Mouse (Mus musculus) neural tube, embryonic 11.5 days (tissue): ENCODE results near the gene Gpc2. TPM values are rescaled to one million over a fixed set of nuclear protein-coding genes. Genes with fewer than 3 reads are reported as not detected.

Source experiments
- ATAC-seq: fragments of 200-750 bp; cut with Nextera tagmentation; 2 replicates; pipeline ENCODE4 v1.8.0; 2017; ENCODE audit warnings: moderate number of reproducible peaks, mild to moderate bottlenecking, moderate TSS enrichment, moderate library complexity; ENCODE audit not compliant: insufficient read depth, low FRiP score, low TSS enrichment
- DNase-seq: peaks from one replicate; pipeline ENCODE4 v3.0.0-alpha.2; 2015; ENCODE audit warnings: low spot score
- H3K27ac ChIP-seq: fragments of 300-500 bp; sonication (generic); 2 replicates; pipeline ENCODE4 v1.5.1; 2014; ENCODE audit warnings: low read depth, mild to moderate bottlenecking, low read length
- H3K27me3 ChIP-seq: fragments of 300-500 bp; sonication (generic); 2 replicates; pipeline ENCODE4 v1.6.1; 2014; ENCODE audit warnings: mild to moderate bottlenecking, low read length, mixed read lengths; ENCODE audit not compliant: control insufficient read depth, insufficient read depth
- H3K36me3 ChIP-seq: fragments of 300-500 bp; sonication (generic); 2 replicates; pipeline ENCODE4 v1.6.1; 2014; ENCODE audit warnings: mild to moderate bottlenecking, low read length, moderate library complexity, mixed read lengths; ENCODE audit not compliant: control insufficient read depth, insufficient read depth
- H3K4me1 ChIP-seq: fragments of 300-500 bp; sonication (generic); 2 replicates; pipeline ENCODE4 v1.6.1; 2014; ENCODE audit warnings: low read length, mixed read lengths; ENCODE audit not compliant: control insufficient read depth, insufficient read depth
- H3K4me2 ChIP-seq: fragments of 300-500 bp; sonication (generic); 2 replicates; pipeline ENCODE4 v1.6.1; 2014; ENCODE audit warnings: low read depth, mild to moderate bottlenecking, moderate library complexity
- H3K4me3 ChIP-seq: fragments of 300-500 bp; sonication (generic); 2 replicates; pipeline ENCODE4 v1.5.1; 2014; ENCODE audit warnings: low read depth, low read length
- H3K9ac ChIP-seq: fragments of 300-500 bp; sonication (generic); 2 replicates; pipeline ENCODE4 v1.6.1; 2014; ENCODE audit warnings: mild to moderate bottlenecking, low read length
- H3K9me3 ChIP-seq: fragments of 300-500 bp; sonication (generic); 2 replicates; pipeline ENCODE4 v1.6.1; 2016; ENCODE audit warnings: low read length; ENCODE audit not compliant: control insufficient read depth
- WGBS: fragments of 180-500 bp; shearing (Covaris S2); extraction: QIAGEN DNeasy Blood & Tissue Kit; methylation state at CpG from one replicate; pipeline ENCODE4 v1.1.7; 2014; 5-methylcytosine and 5-hydroxymethylcytosine counted together
- polyA plus RNA-seq: library from polyadenylated mRNA; unstranded; fragments of >200 nt; fragmentation: Nextera tagmentation; extraction: Ambion mirVana; gene quantifications from 2 replicates; pipeline ENCODE4 v1.2.1, GENCODE M21; 2014

Gpc2 gene
- polyA plus RNA-seq, 1 experiment from 2014 or later = 22.1 TPM

GRCm38 (mm10) chr5:138258542-138258941, 21.3 kb downstream of the Gpc2 start:
- H3K36me3 ChIP-seq = peaks cover 17% of the 10 kb centered on the region
- DNase-seq (no peak), ATAC-seq (no peak)
- H3K27ac ChIP-seq = no peak overlapping the region
- WGBS = 81% methylated on average over 6 of the region's 6 CpGs
- H3K9me3 ChIP-seq = no peaks in the 10 kb centered on the region
- peaks cover 16% of the 10 kb centered on the region for H3K4me1 ChIP-seq
- no peak overlapping the region for H3K4me3 ChIP-seq
- no peak overlapping the region for H3K4me2 ChIP-seq
- H3K9ac ChIP-seq = no peak overlapping the region
- no peaks in the 10 kb centered on the region for H3K27me3 ChIP-seq

DNA sequence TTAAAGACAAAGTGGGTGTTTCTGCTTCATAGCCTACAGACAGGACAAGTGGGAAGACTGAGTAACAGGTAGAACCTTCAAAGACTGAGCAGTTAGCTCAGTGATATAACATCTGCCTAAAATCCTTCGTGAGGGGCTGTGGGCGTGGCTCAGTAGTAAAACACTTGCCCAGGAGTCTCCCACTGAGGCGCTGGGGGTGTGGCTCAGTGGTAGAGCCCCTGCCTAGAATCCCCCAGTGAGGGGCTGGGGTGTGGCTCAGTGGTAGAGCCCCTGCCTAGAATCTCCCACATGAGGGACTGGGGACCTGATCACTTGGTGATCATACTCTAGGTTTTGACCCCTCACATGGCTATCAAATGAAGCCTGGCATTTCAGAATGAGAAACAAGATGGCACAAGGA, 21.7 kb downstream of the Gpc2 start:
- ATAC-seq (no peak), DNase-seq (no peak)
- Histone ChIP-seq H3K4me1 (peaks cover 14% of the 10 kb centered on the region), H3K4me2 (no peak overlapping the region), H3K4me3 (no peak overlapping the region), H3K9ac (no peak overlapping the region), H3K27me3 (no peaks in the 10 kb centered on the region), H3K9me3 (no peaks in the 10 kb centered on the region), H3K27ac (no peak overlapping the region), H3K36me3 (peaks cover 17% of the 10 kb centered on the region)
- WGBS = 88% methylated on average over 3 of the region's 3 CpGs

DNA sequence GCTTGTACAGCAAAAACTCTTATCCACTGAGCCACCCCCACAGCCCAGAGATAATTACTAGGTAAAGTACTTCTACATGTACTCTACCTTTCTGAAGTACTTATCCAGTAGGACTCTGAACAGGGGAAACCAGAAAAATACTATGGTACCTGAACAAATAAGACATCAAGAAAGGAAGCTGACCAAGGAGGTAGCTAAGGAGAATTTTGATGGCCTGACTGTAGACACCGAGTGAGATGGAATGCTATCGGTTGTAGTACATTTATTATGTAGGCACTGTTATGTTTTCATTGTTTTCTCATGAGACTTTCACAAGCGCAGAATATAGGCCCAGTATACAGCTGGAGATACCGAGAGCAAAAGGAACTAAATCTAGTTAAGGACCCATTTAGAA, 22.2 kb downstream of the Gpc2 start:
- DNase-seq = no peak
- Histone ChIP-seq H3K27ac (no peak overlapping the region), H3K27me3 (no peaks in the 10 kb centered on the region), H3K9me3 (no peaks in the 10 kb centered on the region), H3K4me2 (no peak overlapping the region), H3K36me3 (peaks cover 17% of the 10 kb centered on the region), H3K4me1 (peaks cover 9% of the 10 kb centered on the region), H3K9ac (no peak overlapping the region), H3K4me3 (no peak overlapping the region)
- no peak for ATAC-seq
- 96% methylated on average over 4 of the region's 4 CpGs for WGBS

GRCm38 (mm10) chr5:138256966-138257584, 22.7 kb downstream of the Gpc2 start:
- Histone ChIP-seq H3K4me2 (no peak overlapping the region), H3K27ac (no peak overlapping the region), H3K9ac (no peak overlapping the region), H3K36me3 (peaks cover 17% of the 10 kb centered on the region), H3K27me3 (no peaks in the 10 kb centered on the region), H3K4me3 (no peak overlapping the region), H3K4me1 (peaks cover 7% of the 10 kb centered on the region), H3K9me3 (no peaks in the 10 kb centered on the region)
- WGBS = 92% methylated on average over 10 of the region's 10 CpGs
- DNase-seq (no peak), ATAC-seq (no peak)

- H3K9me3 ChIP-seq = no peaks in the 10 kb centered on the region
- peak overlapping the region; percentile 53 for H3K9ac ChIP-seq
- H3K27me3 ChIP-seq = no peaks in the 10 kb centered on the region
- ATAC-seq (no peak; the same call in 1 of the 2 replicates), DNase-seq (no peak)
- 36% methylated on average over 7 of the region's 7 CpGs for WGBS
- H3K4me2 ChIP-seq = peak overlapping the region; percentile 77
- peaks cover 7% of the 10 kb centered on the region for H3K4me1 ChIP-seq
- peak overlapping the region; percentile 60 for H3K4me3 ChIP-seq
- H3K27ac ChIP-seq = peak overlapping the region; percentile 28; the same call in 1 of the 2 replicates
- peaks cover 10% of the 10 kb centered on the region for H3K36me3 ChIP-seq
Observed at GRCm38 (mm10) chr5:138256094-138256467, 23.7 kb downstream of the Gpc2 start.

DNA sequence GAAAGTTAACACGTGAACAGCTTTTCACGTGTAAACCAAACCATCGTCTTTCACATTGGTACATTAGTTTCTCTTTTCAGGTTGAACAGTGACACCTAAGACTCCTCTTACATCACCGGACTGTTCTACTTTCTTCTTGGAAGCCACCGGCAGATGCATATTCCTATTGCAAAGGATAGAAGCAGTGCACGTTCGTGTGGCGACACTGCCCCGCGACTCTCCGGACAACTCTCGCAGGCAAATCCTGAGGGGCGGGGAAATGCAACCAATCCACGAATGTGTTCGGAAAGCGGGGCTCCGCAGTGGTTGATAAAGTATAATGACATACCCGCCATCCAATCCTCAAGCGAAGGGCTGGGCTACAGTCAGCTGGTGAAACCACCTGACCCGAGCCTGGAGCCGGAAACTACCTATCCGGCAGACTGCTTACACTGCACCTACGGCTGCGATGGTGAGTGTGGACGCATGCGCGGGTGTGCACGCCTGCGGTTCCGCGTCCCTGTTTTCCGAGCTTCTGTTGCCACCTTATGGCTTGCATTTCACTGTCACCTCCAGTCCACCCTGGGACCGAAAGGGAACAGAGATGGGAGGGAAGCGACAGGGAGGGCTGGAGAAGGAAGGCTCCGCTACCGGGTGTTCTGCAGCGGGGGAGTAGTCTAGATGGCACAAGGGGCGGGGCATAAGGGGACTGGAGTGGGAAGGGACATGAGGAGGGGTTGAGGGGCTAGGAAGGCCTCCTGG, 24.3 kb downstream of the Gpc2 start, which contains the start of gene Lamtor4:
Gene Lamtor4, plus strand, starts transcription at position 130 of the 741 bp plus-strand sequence.
- Histone ChIP-seq H3K27me3 (no peaks in the 10 kb centered on the region), H3K36me3 (peaks cover 10% of the 10 kb centered on the region), H3K9ac (peak within 1 kb of the TSS; percentile 53), H3K9me3 (no peaks in the 10 kb centered on the region), H3K4me1 (peaks cover 7% of the 10 kb centered on the region), H3K27ac (peak within 1 kb of the TSS; percentile 28; the same call in 1 of the 2 replicates), H3K4me3 (peak within 1 kb of the TSS; percentile 60), H3K4me2 (peak within 1 kb of the TSS; percentile 77)
- DNase-seq (peak; percentile 90), ATAC-seq (peak; percentile 99)
- WGBS = under 1% methylated on average over 38 of the region's 38 CpGs

DNA sequence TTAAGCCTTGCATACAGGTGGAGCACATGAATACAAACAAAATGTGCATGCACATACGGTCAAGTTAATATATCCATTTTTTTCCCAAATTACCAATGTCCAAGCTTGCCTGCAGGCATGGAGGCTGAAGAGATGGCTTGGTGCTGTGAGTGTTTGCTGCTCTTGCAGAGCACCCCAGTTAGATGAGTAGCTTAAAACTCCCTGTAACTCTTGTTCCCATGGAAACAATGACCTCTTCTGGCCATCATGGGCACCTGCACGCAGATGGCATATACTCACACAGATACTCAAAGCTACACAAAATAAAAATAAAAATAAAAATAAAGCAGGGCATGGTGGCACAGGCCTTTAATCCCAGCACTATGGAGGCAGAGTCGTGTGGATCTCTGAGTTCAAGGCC, 26.7 kb downstream of the Gpc2 start:
- no peak overlapping the region for H3K4me3 ChIP-seq
- H3K27me3 ChIP-seq = no peaks in the 10 kb centered on the region
- no peaks in the 10 kb centered on the region for H3K9me3 ChIP-seq
- H3K36me3 ChIP-seq = no peaks in the 10 kb centered on the region
- no peak overlapping the region for H3K4me2 ChIP-seq
- no peak for ATAC-seq
- no peak for DNase-seq
- no peak overlapping the region for H3K9ac ChIP-seq
- H3K4me1 ChIP-seq = peaks cover 7% of the 10 kb centered on the region
- 91% methylated on average over 3 of the region's 3 CpGs for WGBS
- H3K27ac ChIP-seq = no peak overlapping the region

DNA sequence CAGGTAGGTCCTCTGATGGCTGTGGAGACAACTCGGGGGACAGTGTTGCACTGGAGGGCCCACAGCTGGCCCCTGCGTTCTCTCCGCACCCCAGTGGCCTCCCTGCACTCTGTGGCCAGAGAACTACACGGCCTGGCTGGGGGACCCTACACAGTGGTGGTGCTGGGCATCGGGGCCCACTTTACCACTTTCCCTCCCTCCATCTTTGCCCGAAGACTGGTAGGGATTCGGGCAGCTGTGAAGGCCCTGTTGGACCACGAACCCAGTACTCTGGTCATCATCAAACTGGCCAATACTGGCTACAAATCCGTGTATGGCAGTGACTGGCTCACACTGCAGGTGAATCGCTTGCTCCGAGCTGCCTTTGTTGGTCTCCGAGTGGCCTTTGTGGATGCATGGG, 28.7 kb downstream of the Gpc2 start:
- 85% methylated on average over 12 of the region's 12 CpGs for WGBS
- peaks cover 3% of the 10 kb centered on the region for H3K4me1 ChIP-seq
- DNase-seq (no peak), ATAC-seq (no peak)
- H3K27ac ChIP-seq = no peak overlapping the region
- H3K9ac ChIP-seq = no peak overlapping the region
- no peaks in the 10 kb centered on the region for H3K9me3 ChIP-seq
- no peak overlapping the region for H3K4me3 ChIP-seq
- H3K4me2 ChIP-seq = no peak overlapping the region
- no peaks in the 10 kb centered on the region for H3K27me3 ChIP-seq
- no peaks in the 10 kb centered on the region for H3K36me3 ChIP-seq

- DNase-seq (no peak), ATAC-seq (no peak)
- 34% methylated on average over 2 of the region's 2 CpGs for WGBS
- Histone ChIP-seq H3K27me3 (no peaks in the 10 kb centered on the region), H3K9me3 (no peaks in the 10 kb centered on the region), H3K27ac (no peak overlapping the region), H3K4me2 (no peak overlapping the region), H3K4me3 (no peak overlapping the region), H3K36me3 (no peaks in the 10 kb centered on the region), H3K9ac (no peak overlapping the region), H3K4me1 (no peaks in the 10 kb centered on the region)
Observed at GRCm38 (mm10) chr5:138241511-138241910, 38.3 kb downstream of the Gpc2 start.
